Mouse (Mus musculus): ENCODE measurements around the gene Nxf1.

- TF ChIP-seq CTCF (IDR thresholded peaks at IDR 0.05) = no peak
- TF ChIP-seq EP300 (IDR thresholded peaks at IDR 0.05) = no peak
Observed at GRCm38 (mm10) chr19:8818301-8818798, 61.5 kb downstream of the Nxf1 start.

All from lung, postnatal 0 days (tissue).